Mouse (Mus musculus): Measurements from ENCODE around the gene Olfr791.

DNA sequence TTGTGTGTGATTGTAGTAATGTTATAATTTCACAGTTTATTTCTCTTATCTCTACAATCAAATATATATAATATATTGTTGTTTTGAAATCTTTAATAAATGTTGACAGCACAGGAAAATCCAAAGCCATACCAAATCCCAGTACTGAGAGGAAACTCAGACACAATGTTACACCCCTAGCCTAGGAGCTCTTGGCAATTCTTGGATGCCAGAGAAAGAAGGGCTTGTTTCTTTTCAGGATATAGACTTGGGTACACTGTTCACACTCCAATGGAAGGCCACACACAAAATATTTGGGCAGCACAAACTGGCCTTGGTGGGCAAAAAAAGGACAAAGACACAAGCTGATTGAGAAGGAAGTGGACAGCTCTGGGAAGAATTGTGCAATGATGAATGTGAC, 47.9 kb upstream of the Olfr791 start:
- no peak for TF ChIP-seq NELFE (IDR thresholded peaks at IDR 0.05; ENCODE audit: low read depth, low read length)
- no peak for TF ChIP-seq PAX5 (IDR thresholded peaks at IDR 0.05; ENCODE audit: low read length)
- no peak for TF ChIP-seq CHD1 (IDR thresholded peaks at IDR 0.05; ENCODE audit: low read depth, low read length)
- TF ChIP-seq BHLHE40 (IDR thresholded peaks at IDR 0.05; ENCODE audit: low read depth, low read length), result no peak
- TF ChIP-seq CTCF (conservative IDR thresholded peaks at IDR 0.05 in 1 of 2, IDR thresholded peaks at IDR 0.05 in 1 of 2; ENCODE audit: low read depth in 2 of 2, low read length in 2 of 2), result no peak
- TF ChIP-seq ELF1 (IDR thresholded peaks at IDR 0.05; ENCODE audit: low read depth, low read length), result no peak
- no peak for TF ChIP-seq POLR2A (IDR thresholded peaks at IDR 0.05; ENCODE audit: low read depth, low read length)
- TF ChIP-seq ZC3H11A (IDR thresholded peaks at IDR 0.05; ENCODE audit: low read depth, low read length), result no peak
- TF ChIP-seq ZKSCAN1 (IDR thresholded peaks at IDR 0.05; ENCODE audit: borderline replicate concordance, low read depth, low read length), result no peak
- no peak for TF ChIP-seq CHD2 (IDR thresholded peaks at IDR 0.05; ENCODE audit: low read length)
- no peak for TF ChIP-seq SIN3A (IDR thresholded peaks at IDR 0.05; ENCODE audit: low read length)

All from CH12.LX (cell line).